Mouse (Mus musculus) hindbrain, embryonic 12.5 days (tissue): Measurements from ENCODE around the gene Mlh3. TPM values are rescaled to one million over a fixed set of nuclear protein-coding genes. Genes with fewer than 3 reads are reported as not detected.

Source experiments
- ATAC-seq: fragments of 200-750 bp; cut with Nextera tagmentation; 2 replicates; pipeline ENCODE4 v1.8.0; 2017; ENCODE audit warnings: moderate TSS enrichment; ENCODE audit not compliant: low FRiP score
- H3K27ac ChIP-seq: fragments of 300-500 bp; sonication (generic); 2 replicates; pipeline ENCODE4 v1.5.1; 2016; ENCODE audit warnings: mild to moderate bottlenecking
- H3K27me3 ChIP-seq: fragments of 300-500 bp; sonication (generic); 2 replicates; pipeline ENCODE4 v1.6.1; 2016; ENCODE audit warnings: mild to moderate bottlenecking
- H3K36me3 ChIP-seq: fragments of 300-500 bp; sonication (generic); 2 replicates; pipeline ENCODE4 v1.6.1; 2016; ENCODE audit warnings: mild to moderate bottlenecking
- H3K4me1 ChIP-seq: fragments of 300-500 bp; sonication (generic); 2 replicates; pipeline ENCODE4 v1.6.1; 2016
- H3K4me2 ChIP-seq: fragments of 300-500 bp; sonication (generic); replicated peaks from 2 replicates; pipeline ENCODE4 v1.6.1; 2016; ENCODE audit warnings: mild to moderate bottlenecking
- H3K4me3 ChIP-seq: fragments of 300-500 bp; sonication (generic); 2 replicates; pipeline ENCODE4 v1.5.1; 2016; ENCODE audit warnings: mild to moderate bottlenecking
- H3K9ac ChIP-seq: fragments of 300-500 bp; sonication (generic); 2 replicates; pipeline ENCODE4 v1.6.1; 2016; ENCODE audit warnings: mild to moderate bottlenecking, moderate library complexity
- H3K9me3 ChIP-seq: fragments of 300-500 bp; sonication (generic); replicated peaks from 2 replicates; pipeline ENCODE4 v1.6.1; 2016; ENCODE audit warnings: mild to moderate bottlenecking
- WGBS: fragments of 180-500 bp; shearing (Covaris S2); methylation state at CpG from one replicate; pipeline ENCODE4 v1.1.7; 2016; 5-methylcytosine and 5-hydroxymethylcytosine counted together
- microRNA-seq: library from miRNA; unstranded; fragments of <30 nt; microRNA quantifications from one replicate; pipeline ENCODE4, GENCODE M21; 2017
- polyA plus RNA-seq: library from polyadenylated mRNA; unstranded; fragments of >200 nt; fragmentation: Nextera tagmentation; extraction: Ambion mirVana; gene quantifications from 2 replicates; pipeline ENCODE4 v1.2.1, GENCODE M21; 2016

Gene Mlh3
- polyA plus RNA-seq, 1 experiment from 2014 or later: 9.1 TPM

- ATAC-seq: no peak
- 83% methylated on average over 10 of the region's 10 CpGs for WGBS
- no peak overlapping the region for H3K4me2 ChIP-seq
Observed at GRCm38 (mm10) chr12:85196191-85196590, 74.2 kb downstream of the Mlh3 start.

GRCm38 (mm10) chr12:85195086-85195485 is 75.3 kb downstream of the Mlh3 start:
- no peak overlapping the region for H3K4me2 ChIP-seq
- 89% methylated on average over 5 of the region's 5 CpGs for WGBS

More at GRCm38 (mm10) chr12:85196191-85196590, 74.2 kb downstream of the Mlh3 start:
- H3K36me3 ChIP-seq: no peaks in the 10 kb centered on the region
- no peaks in the 10 kb centered on the region for H3K9me3 ChIP-seq
- H3K27ac ChIP-seq: no peak overlapping the region
- H3K4me3 ChIP-seq: no peak overlapping the region
- H3K4me1 ChIP-seq: peaks cover 32% of the 10 kb centered on the region
- no peak overlapping the region for H3K9ac ChIP-seq
- H3K27me3 ChIP-seq: peaks cover 10% of the 10 kb centered on the region; the same call in 1 of the 2 replicates

GRCm38 (mm10) chr12:85194623-85195018 is 75.8 kb downstream of the Mlh3 start:
- Histone ChIP-seq H3K4me3 (no peak overlapping the region), H3K36me3 (no peaks in the 10 kb centered on the region), H3K4me2 (no peak overlapping the region), H3K27me3 (peaks cover 3% of the 10 kb centered on the region; the same call in 1 of the 2 replicates), H3K9me3 (no peaks in the 10 kb centered on the region), H3K27ac (no peak overlapping the region), H3K4me1 (peaks cover 24% of the 10 kb centered on the region), H3K9ac (no peak overlapping the region)
- WGBS: 58% methylated on average over 4 of the region's 4 CpGs
- peak; percentile 17; the same call in 1 of the 2 replicates for ATAC-seq

More at GRCm38 (mm10) chr12:85195086-85195485, 75.3 kb downstream of the Mlh3 start:
- Histone ChIP-seq H3K36me3 (no peaks in the 10 kb centered on the region), H3K4me1 (peaks cover 24% of the 10 kb centered on the region), H3K27ac (no peak overlapping the region), H3K4me3 (no peak overlapping the region), H3K9ac (no peak overlapping the region), H3K27me3 (peaks cover 8% of the 10 kb centered on the region; the same call in 1 of the 2 replicates), H3K9me3 (no peaks in the 10 kb centered on the region)
- ATAC-seq: no peak

GRCm38 (mm10) chr12:85193923-85194622 is 76.3 kb downstream of the Mlh3 start:
- no peaks in the 10 kb centered on the region for H3K9me3 ChIP-seq
- 89% methylated on average over 11 of the region's 11 CpGs for WGBS
- no peak overlapping the region for H3K27ac ChIP-seq

GRCm38 (mm10) chr12:85193146-85193545 is 77.3 kb downstream of the Mlh3 start:
- no peaks in the 10 kb centered on the region for H3K27me3 ChIP-seq
- H3K9me3 ChIP-seq: no peaks in the 10 kb centered on the region
- no peak overlapping the region for H3K27ac ChIP-seq
- WGBS: 83% methylated on average over 10 of the region's 10 CpGs
- no peak for ATAC-seq
- no peaks in the 10 kb centered on the region for H3K36me3 ChIP-seq
- no peak overlapping the region for H3K9ac ChIP-seq
- peaks cover 23% of the 10 kb centered on the region for H3K4me1 ChIP-seq
- H3K4me3 ChIP-seq: no peak overlapping the region
- H3K4me2 ChIP-seq: no peak overlapping the region

More at GRCm38 (mm10) chr12:85193923-85194622, 76.3 kb downstream of the Mlh3 start:
- Histone ChIP-seq H3K4me2 (no peak overlapping the region), H3K4me1 (peaks cover 24% of the 10 kb centered on the region), H3K27me3 (no peaks in the 10 kb centered on the region), H3K36me3 (no peaks in the 10 kb centered on the region), H3K4me3 (no peak overlapping the region), H3K9ac (no peak overlapping the region)
- ATAC-seq: no peak

- WGBS: 32% methylated on average over 19 of the region's 19 CpGs
- Histone ChIP-seq H3K9me3 (no peaks in the 10 kb centered on the region), H3K27me3 (no peaks in the 10 kb centered on the region), H3K9ac (no peak overlapping the region), H3K36me3 (no peaks in the 10 kb centered on the region), H3K27ac (no peak overlapping the region), H3K4me2 (no peak overlapping the region), H3K4me3 (no peak overlapping the region), H3K4me1 (peaks cover 17% of the 10 kb centered on the region)
- ATAC-seq: no peak
Observed at GRCm38 (mm10) chr12:85192461-85193108, 77.8 kb downstream of the Mlh3 start.

- no peaks in the 10 kb centered on the region for H3K36me3 ChIP-seq
- H3K9me3 ChIP-seq: no peaks in the 10 kb centered on the region
- H3K4me1 ChIP-seq: peaks cover 17% of the 10 kb centered on the region
- H3K4me3 ChIP-seq: no peak overlapping the region
- H3K9ac ChIP-seq: no peak overlapping the region
- no peak overlapping the region for H3K4me2 ChIP-seq
- WGBS: 81% methylated on average over 7 of the region's 7 CpGs
- no peak overlapping the region for H3K27ac ChIP-seq
- H3K27me3 ChIP-seq: 0 out of 2 replicates have a peak, but pooled peaks cover 2% of the 10 kb centered on the region
- ATAC-seq: no peak
Observed at GRCm38 (mm10) chr12:85190290-85190689, 80.1 kb downstream of the Mlh3 start.

- Histone ChIP-seq H3K27ac (no peak overlapping the region), H3K9me3 (no peaks in the 10 kb centered on the region), H3K4me2 (no peak overlapping the region), H3K4me3 (no peak overlapping the region), H3K4me1 (peaks cover 14% of the 10 kb centered on the region), H3K9ac (no peak overlapping the region), H3K27me3 (peaks cover 12% of the 10 kb centered on the region), H3K36me3 (no peaks in the 10 kb centered on the region)
- WGBS: 75% methylated on average over 7 of the region's 7 CpGs
- no peak for ATAC-seq
Observed at GRCm38 (mm10) chr12:85186361-85186760, 84.0 kb downstream of the Mlh3 start.

- no peaks in the 10 kb centered on the region for H3K9me3 ChIP-seq
- WGBS: 67% methylated on average over 8 of the region's 8 CpGs
- peaks cover 12% of the 10 kb centered on the region for H3K27me3 ChIP-seq
- H3K4me1 ChIP-seq: peaks cover 18% of the 10 kb centered on the region
- H3K36me3 ChIP-seq: no peaks in the 10 kb centered on the region
- no peak overlapping the region for H3K4me3 ChIP-seq
- H3K4me2 ChIP-seq: no peak overlapping the region
- H3K9ac ChIP-seq: no peak overlapping the region
- H3K27ac ChIP-seq: no peak overlapping the region
- ATAC-seq: no peak
Observed at GRCm38 (mm10) chr12:85185810-85186209, 84.6 kb downstream of the Mlh3 start.

Small RNAs within 50 kb of the gene (microRNA-seq; reads per million reads assigned to microRNA genes)
- not detected for gene Mir6938

Other genes with a start within 250 kb of the Mlh3 start
- 3.2 and 4.0 TPM in 2 replicates for gene Prox2, start 159.8 kb downstream of the Mlh3 start, polyA plus RNA-seq
- 102 and 109 TPM in 2 replicates for gene Dlst, start 159.8 kb downstream of the Mlh3 start, polyA plus RNA-seq
- 7.2 and 7.6 TPM in 2 replicates for gene Rps6kl1, start 119.3 kb downstream of the Mlh3 start, polyA plus RNA-seq
- gene Pgf, start 92.8 kb downstream of the Mlh3 start, polyA plus RNA-seq: 10.6 and 11.2 TPM in 2 replicates
- 78.0 and 82.4 TPM in 2 replicates for gene Eif2b2, start 51.1 kb downstream of the Mlh3 start, polyA plus RNA-seq
- 62.2 and 67.9 TPM in 2 replicates for gene Acyp1, start 17.8 kb upstream of the Mlh3 start, polyA plus RNA-seq
- 1.3 and 1.4 TPM in 2 replicates for gene Zc2hc1c, start 18.0 kb upstream of the Mlh3 start, polyA plus RNA-seq
- 26.7 and 28.2 TPM in 2 replicates for gene Nek9, start 68.8 kb upstream of the Mlh3 start, polyA plus RNA-seq
- gene Tmed10, start 104.2 kb upstream of the Mlh3 start, polyA plus RNA-seq: 238 and 247 TPM in 2 replicates
- 2.4 and 2.7 TPM in 2 replicates for gene Fos, start 203.3 kb upstream of the Mlh3 start, polyA plus RNA-seq